Mouse (Mus musculus): ENCODE measurements around the gene Pex16. TPM values are rescaled to one million over a fixed set of nuclear protein-coding genes. Genes with fewer than 3 reads are reported as not detected.

Gene Pex16
- 31.6 and 35.0 TPM in 2 replicates for polyA plus RNA-seq (2015; fragmentation: Nextera tagmentation; extraction: Ambion mirVana)

DNA sequence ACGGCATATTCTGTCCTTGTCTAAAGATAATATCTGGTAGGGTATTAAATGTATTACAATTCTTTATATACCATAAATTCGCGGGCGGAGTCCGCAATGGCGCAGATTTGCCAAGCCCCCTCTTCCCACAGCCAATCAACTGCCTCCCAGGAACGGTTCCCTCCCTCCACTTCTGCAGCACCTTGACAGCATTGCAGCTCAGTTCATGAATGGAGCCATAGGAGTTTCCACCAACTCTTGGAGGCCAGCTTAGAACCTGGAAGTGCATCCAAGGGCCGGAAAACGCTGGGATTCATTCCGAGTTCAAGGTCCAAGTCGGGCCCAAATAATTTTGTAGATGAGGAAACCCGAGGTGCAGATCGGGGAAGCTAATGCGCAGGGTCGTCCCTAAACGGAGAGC lies at the start of gene Pex16, which contains the start of gene Large2:
Gene Pex16, plus strand, starts transcription at position 163 of the 400 bp plus-strand sequence.
Gene Large2, minus strand, starts transcription at position 356 of the 400 bp plus-strand sequence.
- ATAC-seq (ENCODE audit: low read depth), result peak; percentile 54
- peaks cover 26% of the 10 kb centered on the region for H3K36me3 ChIP-seq
- peaks cover 31% of the 10 kb centered on the region for H3K27me3 ChIP-seq
- peak within 1 kb of the TSS; percentile 86 for H3K27ac ChIP-seq (replicated peaks)
- peaks cover 56% of the 10 kb centered on the region for H3K4me1 ChIP-seq (replicated peaks)
- H3K9ac ChIP-seq, result peak within 1 kb of the TSS; percentile 85
- WGBS, result 3% methylated on average over 16 of the region's 16 CpGs
- no peaks in the 10 kb centered on the region for H3K9me3 ChIP-seq
- peak within 1 kb of the TSS; percentile 98 for H3K4me2 ChIP-seq
- peak within 1 kb of the TSS; percentile 85 for H3K4me3 ChIP-seq

DNA sequence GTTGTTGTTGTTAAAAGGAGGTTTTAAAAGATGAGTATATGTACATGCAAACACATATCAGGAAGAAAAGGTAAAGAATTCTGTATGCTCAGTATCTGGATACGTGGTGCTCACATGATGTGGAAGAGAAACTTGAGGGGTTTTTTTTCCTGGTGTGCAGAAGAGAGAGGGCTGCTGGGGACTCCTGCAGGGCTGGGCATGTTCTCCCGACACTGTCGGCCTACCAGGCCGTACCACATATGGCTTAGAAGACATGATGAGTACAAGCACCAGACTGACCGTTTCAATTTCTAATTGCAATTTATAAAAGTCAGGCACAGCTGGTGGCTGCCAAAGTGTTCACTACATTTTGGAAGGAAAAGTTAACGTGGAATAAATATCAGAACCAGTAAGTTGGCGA lies 48.8 kb upstream of the Pex16 start:
- no peaks in the 10 kb centered on the region for H3K27me3 ChIP-seq
- no peaks in the 10 kb centered on the region for H3K9me3 ChIP-seq
- peaks cover 57% of the 10 kb centered on the region for H3K36me3 ChIP-seq
- H3K27ac ChIP-seq (replicated peaks), result no peak overlapping the region
- H3K4me3 ChIP-seq, result no peak overlapping the region
- H3K4me2 ChIP-seq, result no peak overlapping the region
- H3K4me1 ChIP-seq (replicated peaks), result no peaks in the 10 kb centered on the region
- H3K9ac ChIP-seq, result no peak overlapping the region
- ATAC-seq (ENCODE audit: low read depth), result no peak
- 90% methylated on average over 7 of the region's 7 CpGs for WGBS

DNA sequence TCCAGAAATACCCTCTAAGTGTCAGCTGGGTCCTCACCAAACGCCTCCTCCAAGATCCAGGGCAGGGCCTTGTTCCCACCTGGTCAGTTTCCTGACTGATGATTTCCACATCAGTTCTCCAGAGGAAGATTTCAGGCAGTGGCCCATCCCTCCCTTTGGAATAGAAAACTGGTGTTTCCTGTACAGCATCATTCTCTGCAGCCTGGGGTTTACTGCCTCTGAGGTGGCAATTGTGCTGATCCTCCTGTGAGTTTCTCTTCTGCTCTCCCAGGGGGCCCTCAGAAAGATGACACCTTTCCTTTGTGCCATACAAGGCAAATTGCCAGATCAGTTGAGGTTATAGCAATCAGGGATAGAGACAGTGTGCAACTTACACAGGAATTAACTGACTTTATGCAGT lies 48.3 kb upstream of the Pex16 start:
- Histone ChIP-seq H3K9me3 (no peaks in the 10 kb centered on the region), H3K9ac (no peak overlapping the region), H3K4me3 (no peak overlapping the region), H3K27ac (replicated peaks) (no peak overlapping the region), H3K36me3 (peaks cover 57% of the 10 kb centered on the region), H3K4me2 (no peak overlapping the region), H3K27me3 (no peaks in the 10 kb centered on the region), H3K4me1 (replicated peaks) (no peaks in the 10 kb centered on the region)
- 76% methylated on average over 1 of the region's 1 CpGs for WGBS
- ATAC-seq (ENCODE audit: low read depth), result no peak

DNA sequence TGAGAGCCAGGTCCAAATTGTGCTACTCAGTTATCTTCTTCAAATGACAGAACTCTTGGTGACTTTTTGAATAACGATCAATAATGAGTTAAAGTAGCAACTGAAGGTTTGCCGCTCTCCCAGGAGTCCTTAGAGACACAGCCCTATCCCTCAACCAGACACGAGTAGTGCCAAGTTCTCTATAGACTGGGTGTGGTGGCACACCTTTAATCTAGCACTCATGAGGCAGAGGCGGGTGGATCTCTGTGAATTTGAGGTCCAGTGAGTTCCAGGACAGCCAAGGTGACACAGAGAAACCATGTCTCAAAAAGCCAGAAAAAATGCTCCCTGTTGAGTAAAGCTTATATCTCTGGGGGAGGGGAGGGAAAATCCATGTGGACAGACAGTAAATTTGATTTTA lies 46.9 kb upstream of the Pex16 start:
- no peak for ATAC-seq (ENCODE audit: low read depth)
- H3K4me1 ChIP-seq (replicated peaks), result no peaks in the 10 kb centered on the region
- H3K4me2 ChIP-seq, result no peak overlapping the region
- no peaks in the 10 kb centered on the region for H3K9me3 ChIP-seq
- H3K27ac ChIP-seq (replicated peaks), result no peak overlapping the region
- peaks cover 54% of the 10 kb centered on the region for H3K36me3 ChIP-seq
- 95% methylated on average over 4 of the region's 4 CpGs for WGBS
- H3K9ac ChIP-seq, result no peak overlapping the region
- no peak overlapping the region for H3K4me3 ChIP-seq
- no peaks in the 10 kb centered on the region for H3K27me3 ChIP-seq

DNA sequence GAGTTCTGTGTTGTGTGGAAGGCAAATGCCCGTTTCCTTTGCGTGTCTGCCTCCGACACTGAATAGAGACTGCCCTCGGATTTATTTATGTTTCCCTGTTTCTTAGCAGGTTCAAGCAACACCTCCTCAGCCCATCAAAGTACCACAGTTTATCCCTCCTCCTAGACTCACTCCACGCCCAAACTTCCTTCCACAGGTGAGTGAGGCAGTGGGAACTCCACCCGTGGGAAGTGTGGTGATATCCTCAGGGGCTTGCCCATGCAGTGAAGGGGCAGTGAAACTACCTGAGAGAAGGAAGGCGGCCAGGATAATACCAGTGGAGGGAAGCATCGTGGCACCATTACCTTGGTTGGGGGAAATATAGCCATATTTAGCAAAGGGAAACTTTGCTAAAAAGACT lies 46.3 kb upstream of the Pex16 start:
- no peak for ATAC-seq (ENCODE audit: low read depth)
- Histone ChIP-seq H3K27ac (replicated peaks) (no peak overlapping the region), H3K9ac (no peak overlapping the region), H3K4me3 (no peak overlapping the region), H3K27me3 (no peaks in the 10 kb centered on the region), H3K9me3 (no peaks in the 10 kb centered on the region), H3K4me1 (replicated peaks) (no peaks in the 10 kb centered on the region), H3K36me3 (peaks cover 56% of the 10 kb centered on the region), H3K4me2 (no peak overlapping the region)
- WGBS, result 94% methylated on average over 8 of the region's 8 CpGs

DNA sequence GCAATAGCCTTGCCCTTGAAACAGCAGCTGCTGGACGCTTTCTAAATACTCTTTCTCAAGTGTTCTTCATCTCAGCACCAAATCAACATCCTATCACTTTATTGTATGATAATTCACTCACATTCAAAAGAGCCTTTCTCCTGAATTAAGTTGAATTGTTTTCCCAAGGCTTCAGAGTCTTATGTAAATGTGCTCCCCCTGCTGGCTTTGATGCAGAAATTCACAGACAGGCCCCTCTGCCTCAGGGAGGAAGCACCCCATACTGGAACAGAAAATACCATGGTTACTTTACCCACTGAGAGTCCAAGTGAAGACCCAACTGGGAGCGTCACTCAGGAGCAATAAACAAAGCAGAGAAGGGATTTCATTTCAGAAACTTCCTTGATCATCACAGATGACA lies 43.6 kb upstream of the Pex16 start:
- H3K4me1 ChIP-seq (replicated peaks), result no peaks in the 10 kb centered on the region
- H3K9me3 ChIP-seq, result no peaks in the 10 kb centered on the region
- H3K4me2 ChIP-seq, result no peak overlapping the region
- no peak overlapping the region for H3K9ac ChIP-seq
- H3K27ac ChIP-seq (replicated peaks), result no peak overlapping the region
- no peak for ATAC-seq (ENCODE audit: low read depth)
- WGBS, result 58% methylated on average over 2 of the region's 2 CpGs
- H3K27me3 ChIP-seq, result no peaks in the 10 kb centered on the region
- H3K36me3 ChIP-seq, result peaks cover 66% of the 10 kb centered on the region
- H3K4me3 ChIP-seq, result no peak overlapping the region

DNA sequence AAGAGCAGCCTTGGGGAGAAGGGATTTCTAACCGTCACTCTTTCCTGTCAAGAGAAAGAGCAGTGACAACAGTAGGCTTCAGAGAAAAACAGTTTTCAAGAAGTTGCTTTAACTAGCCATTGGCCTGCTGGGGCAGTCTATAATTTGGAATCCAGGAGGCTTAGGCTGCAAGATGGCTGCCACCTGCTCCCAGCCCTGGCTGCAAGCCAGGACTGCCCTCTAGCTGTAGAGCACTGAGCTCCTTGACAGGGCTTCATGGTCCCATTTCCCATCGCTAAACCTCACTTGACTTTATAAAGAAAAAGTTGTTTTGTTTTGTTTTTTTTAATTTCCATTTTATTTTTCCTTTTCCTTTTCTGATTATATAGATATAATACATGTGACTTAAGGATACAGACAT lies 43.1 kb upstream of the Pex16 start:
- Histone ChIP-seq H3K4me3 (no peak overlapping the region), H3K4me2 (no peak overlapping the region), H3K9ac (no peak overlapping the region), H3K4me1 (replicated peaks) (no peaks in the 10 kb centered on the region), H3K9me3 (no peaks in the 10 kb centered on the region), H3K27me3 (no peaks in the 10 kb centered on the region), H3K27ac (replicated peaks) (no peak overlapping the region), H3K36me3 (peaks cover 67% of the 10 kb centered on the region)
- ATAC-seq (ENCODE audit: low read depth), result 0 out of 2 replicates have a peak, but pooled peaks have one; percentile 61
- 76% methylated on average over 2 of the region's 2 CpGs for WGBS

DNA sequence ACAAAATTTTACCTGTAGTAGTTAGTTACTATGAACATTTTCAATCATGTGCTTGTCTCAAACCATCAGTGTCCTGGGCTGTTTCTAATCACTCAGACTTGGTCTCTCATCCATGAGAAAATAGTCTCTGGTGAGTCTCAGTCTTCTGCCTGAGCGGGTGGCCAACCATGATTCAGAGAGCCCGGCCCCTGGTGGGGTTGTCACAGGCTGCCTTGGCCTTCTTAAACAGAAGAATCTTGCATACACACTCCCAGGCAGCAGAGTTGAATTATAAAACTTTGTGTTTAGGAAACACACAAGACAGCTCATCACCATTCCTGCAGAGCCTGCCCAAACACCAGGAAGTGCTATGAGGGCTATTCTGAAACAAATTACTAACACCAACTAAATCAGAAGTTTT lies 42.6 kb upstream of the Pex16 start:
- H3K36me3 ChIP-seq, result peaks cover 69% of the 10 kb centered on the region
- ATAC-seq (ENCODE audit: low read depth), result no peak
- H3K4me3 ChIP-seq, result no peak overlapping the region
- no peaks in the 10 kb centered on the region for H3K4me1 ChIP-seq (replicated peaks)
- H3K9me3 ChIP-seq, result no peaks in the 10 kb centered on the region
- H3K27ac ChIP-seq (replicated peaks), result no peak overlapping the region
- WGBS, result 95% methylated on average over 2 of the region's 2 CpGs
- H3K9ac ChIP-seq, result no peak overlapping the region
- no peak overlapping the region for H3K4me2 ChIP-seq
- H3K27me3 ChIP-seq, result no peaks in the 10 kb centered on the region

DNA sequence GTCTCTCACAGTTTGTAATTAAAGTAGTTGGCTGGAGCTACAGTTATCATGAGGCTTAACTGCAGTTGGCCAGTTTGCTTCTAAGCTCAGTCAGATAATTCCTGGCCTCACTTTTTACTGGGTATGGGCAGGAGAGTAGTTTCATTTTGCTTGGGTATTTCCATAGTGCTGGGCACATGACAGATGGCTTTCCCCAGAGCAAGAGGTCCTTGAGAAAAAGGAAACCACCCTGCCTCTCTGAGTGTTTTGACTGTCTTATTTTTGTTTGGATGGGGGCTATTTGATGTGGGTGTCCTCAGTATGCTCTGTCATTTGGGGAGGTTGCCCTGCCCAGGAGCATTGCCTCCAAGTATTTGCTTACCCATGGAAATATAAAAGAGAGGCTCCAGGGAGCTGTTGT lies 32.1 kb upstream of the Pex16 start:
- no peak for ATAC-seq (ENCODE audit: low read depth)
- no peaks in the 10 kb centered on the region for H3K9me3 ChIP-seq
- H3K4me2 ChIP-seq, result no peak overlapping the region
- H3K27me3 ChIP-seq, result no peaks in the 10 kb centered on the region
- peaks cover 53% of the 10 kb centered on the region for H3K36me3 ChIP-seq
- H3K9ac ChIP-seq, result no peak overlapping the region
- no peak overlapping the region for H3K4me3 ChIP-seq
- H3K27ac ChIP-seq (replicated peaks), result no peak overlapping the region
- H3K4me1 ChIP-seq (replicated peaks), result no peaks in the 10 kb centered on the region

DNA sequence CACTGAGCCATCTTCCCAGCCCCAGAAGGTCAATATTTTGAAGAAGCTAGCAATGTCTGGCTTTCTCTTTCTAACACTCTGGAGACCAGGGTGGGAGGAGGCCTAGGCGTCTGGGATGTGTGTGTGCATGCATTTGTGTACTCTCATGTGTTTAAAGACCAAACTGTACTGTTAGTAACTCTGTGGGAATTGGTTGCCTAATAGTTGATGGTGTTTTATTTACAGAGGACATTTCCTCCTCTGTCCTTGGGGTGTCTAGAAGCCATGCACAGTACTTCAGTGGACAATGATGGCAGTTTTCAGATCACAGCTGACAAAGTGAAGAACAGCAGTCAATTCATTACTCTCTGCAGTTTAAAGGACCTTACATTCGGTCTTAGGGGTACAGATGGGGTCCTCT lies 27.3 kb upstream of the Pex16 start:
- no peak overlapping the region for H3K4me2 ChIP-seq
- no peak for ATAC-seq (ENCODE audit: low read depth)
- H3K9ac ChIP-seq, result no peak overlapping the region
- 77% methylated on average over 2 of the region's 2 CpGs for WGBS
- no peaks in the 10 kb centered on the region for H3K9me3 ChIP-seq
- H3K27ac ChIP-seq (replicated peaks), result no peak overlapping the region
- H3K27me3 ChIP-seq, result no peaks in the 10 kb centered on the region
- H3K4me3 ChIP-seq, result no peak overlapping the region
- 0 out of 2 replicates have a peak, but pooled peaks cover 6% of the 10 kb centered on the region for H3K4me1 ChIP-seq (replicated peaks)
- H3K36me3 ChIP-seq, result peaks cover 77% of the 10 kb centered on the region

DNA sequence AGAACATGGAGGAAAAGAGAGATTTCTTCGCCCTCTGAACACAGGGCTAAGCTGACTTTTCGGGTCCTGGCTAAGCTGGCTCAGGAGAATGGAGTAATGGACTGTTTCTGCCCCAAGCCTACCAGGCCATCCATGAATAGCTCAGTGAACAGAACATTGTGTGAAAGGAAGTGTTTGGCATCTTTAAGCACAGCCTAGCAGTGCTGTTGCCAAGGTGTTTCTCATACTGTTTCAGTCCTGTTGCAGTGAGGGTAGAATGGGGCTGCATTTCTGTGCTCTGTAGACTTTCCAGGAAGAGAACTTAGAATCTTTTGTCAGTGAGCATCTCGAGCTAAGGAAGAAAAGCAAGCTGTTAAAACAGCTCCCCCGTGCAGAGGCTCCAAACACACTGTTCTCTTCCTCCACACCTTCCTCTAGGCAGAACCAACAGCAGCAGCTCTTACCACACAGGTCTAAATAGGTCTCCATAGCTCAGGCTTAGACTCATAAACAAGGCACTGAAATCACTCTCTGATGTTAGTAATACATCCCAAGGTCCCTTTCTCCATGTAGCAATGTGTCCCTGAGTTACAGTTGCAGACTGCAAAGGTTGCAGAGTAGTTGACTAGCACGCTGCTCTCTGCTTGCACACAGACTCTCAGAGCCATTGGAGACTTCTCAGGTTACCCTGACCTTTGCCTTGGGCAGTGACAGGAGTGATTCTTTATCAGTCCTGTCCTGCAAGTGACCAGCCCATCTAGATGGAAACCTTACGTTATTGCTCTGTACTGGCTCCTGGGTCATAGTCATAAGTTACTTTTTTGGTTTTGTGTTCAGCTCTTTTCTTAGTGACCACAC lies 24.7 kb upstream of the Pex16 start:
- Histone ChIP-seq H3K4me2 (no peak overlapping the region), H3K36me3 (peaks cover 81% of the 10 kb centered on the region), H3K9me3 (no peaks in the 10 kb centered on the region), H3K27me3 (no peaks in the 10 kb centered on the region), H3K9ac (no peak overlapping the region), H3K27ac (replicated peaks) (no peak overlapping the region), H3K4me1 (replicated peaks) (0 out of 2 replicates have a peak, but pooled peaks cover 6% of the 10 kb centered on the region), H3K4me3 (no peak overlapping the region)
- no peak for ATAC-seq (ENCODE audit: low read depth)
- 77% methylated on average over 6 of the region's 6 CpGs for WGBS

DNA sequence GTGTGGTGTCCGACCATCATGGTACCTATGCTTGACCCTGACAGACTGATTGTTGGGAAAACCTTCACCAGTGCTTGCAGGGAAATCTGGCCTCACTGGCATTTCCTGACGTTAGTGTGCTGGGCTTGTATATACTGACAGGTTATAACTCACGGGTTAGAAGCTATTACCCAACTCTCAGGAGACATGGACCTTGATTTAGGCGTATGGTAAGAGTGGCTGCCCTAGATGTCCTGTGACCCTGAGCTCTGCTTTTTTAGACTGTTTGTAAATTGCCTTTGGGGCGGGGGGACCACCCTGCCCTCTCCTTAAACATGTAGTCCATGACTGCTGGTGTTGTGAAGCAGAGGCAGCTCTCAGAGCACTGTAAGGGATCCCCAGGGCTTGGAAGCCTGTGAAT lies 23.8 kb upstream of the Pex16 start:
- H3K9ac ChIP-seq, result no peak overlapping the region
- H3K27me3 ChIP-seq, result no peaks in the 10 kb centered on the region
- WGBS, result 71% methylated on average over 5 of the region's 5 CpGs
- peaks cover 77% of the 10 kb centered on the region for H3K36me3 ChIP-seq
- H3K4me2 ChIP-seq, result no peak overlapping the region
- H3K4me3 ChIP-seq, result no peak overlapping the region
- no peak overlapping the region for H3K27ac ChIP-seq (replicated peaks)
- 0 out of 2 replicates have a peak, but pooled peaks cover 6% of the 10 kb centered on the region for H3K4me1 ChIP-seq (replicated peaks)
- H3K9me3 ChIP-seq, result no peaks in the 10 kb centered on the region
- ATAC-seq (ENCODE audit: low read depth), result no peak

DNA sequence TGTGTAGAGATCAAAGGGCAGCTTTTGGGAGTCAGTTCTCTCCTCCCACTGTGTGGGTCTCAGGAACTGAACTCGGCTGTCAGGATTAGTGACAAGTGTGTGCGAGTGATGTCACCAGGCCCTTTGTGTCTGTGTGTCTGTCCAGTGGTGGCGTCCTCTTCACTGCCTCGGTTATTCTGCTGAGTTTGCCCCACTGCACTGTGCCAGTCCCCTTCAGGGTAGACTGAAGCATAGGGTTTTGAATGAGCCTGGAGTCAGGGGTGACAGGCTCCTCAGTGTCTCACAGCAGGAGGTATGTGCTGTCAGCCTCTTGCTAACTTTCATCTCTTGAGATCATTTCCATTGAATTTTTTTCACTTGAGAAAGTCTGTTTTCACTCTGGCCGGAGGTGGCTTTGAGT lies 21.1 kb upstream of the Pex16 start:
- peaks cover 81% of the 10 kb centered on the region for H3K36me3 ChIP-seq
- WGBS, result 44% methylated on average over 5 of the region's 5 CpGs
- 0 out of 2 replicates have a peak, but pooled peaks cover 6% of the 10 kb centered on the region for H3K4me1 ChIP-seq (replicated peaks)
- H3K4me3 ChIP-seq, result no peak overlapping the region
- no peaks in the 10 kb centered on the region for H3K9me3 ChIP-seq
- H3K9ac ChIP-seq, result no peak overlapping the region
- no peak for ATAC-seq (ENCODE audit: low read depth)
- H3K4me2 ChIP-seq, result no peak overlapping the region
- H3K27ac ChIP-seq (replicated peaks), result no peak overlapping the region
- no peaks in the 10 kb centered on the region for H3K27me3 ChIP-seq
